Mouse (Mus musculus): Measurements from ENCODE around the gene Baz1a. TPM values are rescaled to one million over a fixed set of nuclear protein-coding genes. Genes with fewer than 3 reads are reported as not detected.
A peak's percentile ranks its signal among the peaks of the same experiment; 100 is the strongest.
"Not testable (repeated sequence)": the region's sequence is repeated elsewhere in the genome, so short reads cannot be mapped to it uniquely, and the experiment has no call there.

Baz1a gene
- total RNA-seq, 1 experiment from 2014 or later, result 145 TPM

DNA sequence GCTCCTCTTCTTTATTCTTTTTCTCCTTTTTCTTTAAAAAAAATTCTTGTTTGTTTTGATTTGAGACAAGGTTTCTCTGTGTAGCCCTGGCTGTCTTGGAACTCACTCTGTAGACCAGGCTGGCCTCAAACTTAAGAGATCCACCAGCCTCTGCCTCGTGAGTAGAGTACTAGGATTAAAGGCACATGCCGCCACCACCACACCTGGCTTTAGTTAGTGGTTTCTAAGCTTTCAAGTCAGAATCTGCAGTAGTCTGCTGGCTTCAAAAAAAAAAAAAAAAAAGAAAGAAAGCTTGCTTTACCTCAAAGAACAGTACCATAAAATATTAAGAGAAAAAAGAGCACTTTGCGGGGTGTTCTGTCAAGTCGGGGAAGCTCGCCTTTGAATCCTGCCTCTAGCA lies 1.3 kb upstream of the Baz1a start:
- ATAC-seq (ENCODE audit: extremely low read depth, insufficient number of reproducible peaks, low FRiP score, poor library complexity, severe bottlenecking), result no peak

DNA sequence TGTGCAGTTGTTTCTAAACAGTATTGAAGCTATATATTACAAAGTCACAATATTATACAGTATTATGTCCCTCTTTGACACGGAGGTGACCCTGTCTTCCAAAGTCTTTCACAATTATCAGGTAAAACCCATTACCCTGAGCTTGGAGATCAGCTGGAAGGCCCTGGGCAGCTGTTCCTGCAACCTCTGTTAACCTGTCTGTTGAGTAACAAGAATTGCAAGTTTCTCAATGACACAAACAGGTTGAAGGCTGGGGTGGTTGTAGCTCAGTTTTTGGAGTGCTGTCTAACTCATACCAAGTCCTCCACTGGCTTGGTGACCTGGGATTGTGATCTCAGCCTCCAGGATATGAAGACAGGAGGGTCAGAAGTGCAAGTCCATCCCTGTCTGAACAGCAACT lies 1.1 kb downstream of the Baz1a start:
- no peak for ATAC-seq (ENCODE audit: extremely low read depth, insufficient number of reproducible peaks, low FRiP score, poor library complexity, severe bottlenecking)

DNA sequence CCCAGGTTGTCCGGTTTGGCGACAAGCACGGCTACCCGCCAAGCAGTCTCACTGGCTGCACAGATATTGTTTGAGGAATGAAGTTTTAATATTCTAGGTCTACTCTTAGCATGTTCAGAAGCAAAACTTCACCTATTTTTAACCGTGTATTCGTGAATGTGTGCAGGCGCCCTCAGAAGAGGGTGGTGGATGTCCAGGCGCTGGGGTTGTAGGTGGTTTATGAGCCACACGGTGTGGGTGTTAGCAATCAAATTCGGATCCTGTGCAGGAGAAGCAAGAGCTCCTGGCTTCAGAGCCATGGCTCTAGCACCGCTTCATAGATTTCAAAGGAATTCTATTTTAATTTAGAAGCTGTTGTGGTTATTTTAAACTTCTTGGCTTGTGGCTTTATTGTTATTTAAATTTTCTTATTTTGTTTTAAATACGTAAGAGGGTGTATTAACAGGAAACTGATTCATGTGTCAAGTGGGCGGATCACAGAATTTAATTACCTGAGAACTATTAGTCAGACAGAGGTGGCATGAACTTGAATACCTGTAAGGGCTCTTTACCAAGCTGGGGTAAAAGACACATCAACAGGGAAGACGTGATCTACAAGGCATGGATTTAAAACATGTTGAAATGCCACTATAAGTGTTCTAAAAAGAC lies 6.7 kb downstream of the Baz1a start:
- ATAC-seq (ENCODE audit: extremely low read depth, insufficient number of reproducible peaks, low FRiP score, poor library complexity, severe bottlenecking), result no peak

DNA sequence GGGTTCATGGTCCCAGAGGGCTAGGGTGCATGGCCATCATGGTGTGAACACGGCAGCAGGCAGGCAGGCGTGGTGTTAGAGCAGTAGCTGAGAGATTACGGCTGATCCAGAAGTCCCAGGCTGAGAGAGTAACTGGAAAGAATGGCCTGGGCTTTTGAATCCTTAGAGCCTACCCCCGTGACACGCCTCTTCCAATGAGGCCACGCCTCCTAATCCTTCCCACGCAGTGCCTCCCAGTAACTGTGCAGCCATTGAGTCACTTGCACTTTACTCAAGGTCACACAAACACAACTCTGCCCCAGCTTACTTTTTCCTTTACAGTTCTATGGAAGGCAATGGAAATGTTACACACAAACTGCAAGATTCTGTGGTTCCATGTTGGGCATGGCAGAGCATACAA lies 8.1 kb downstream of the Baz1a start:
- ATAC-seq (ENCODE audit: extremely low read depth, insufficient number of reproducible peaks, low FRiP score, poor library complexity, severe bottlenecking), result no peak

DNA sequence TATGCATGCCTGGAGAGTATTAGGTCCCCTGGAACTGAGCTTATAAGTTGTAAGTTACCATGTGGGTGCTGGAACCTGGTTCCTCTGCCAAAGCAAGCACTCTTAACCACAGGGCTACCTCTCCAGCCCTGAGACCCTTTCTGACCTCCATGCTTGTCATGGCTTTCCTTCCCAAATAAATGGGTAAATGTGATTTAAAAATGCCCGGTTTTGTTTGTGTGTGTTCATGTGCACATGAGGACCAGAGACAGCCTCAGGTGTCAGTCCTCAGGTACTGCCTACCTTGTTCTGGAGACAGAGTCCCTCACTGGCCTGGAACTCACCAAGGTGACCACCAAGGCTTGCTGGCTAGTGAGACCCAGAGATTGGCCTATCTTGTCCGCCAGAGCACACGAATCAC lies 9.8 kb downstream of the Baz1a start:
- no peak for ATAC-seq (ENCODE audit: extremely low read depth, insufficient number of reproducible peaks, low FRiP score, poor library complexity, severe bottlenecking)

DNA sequence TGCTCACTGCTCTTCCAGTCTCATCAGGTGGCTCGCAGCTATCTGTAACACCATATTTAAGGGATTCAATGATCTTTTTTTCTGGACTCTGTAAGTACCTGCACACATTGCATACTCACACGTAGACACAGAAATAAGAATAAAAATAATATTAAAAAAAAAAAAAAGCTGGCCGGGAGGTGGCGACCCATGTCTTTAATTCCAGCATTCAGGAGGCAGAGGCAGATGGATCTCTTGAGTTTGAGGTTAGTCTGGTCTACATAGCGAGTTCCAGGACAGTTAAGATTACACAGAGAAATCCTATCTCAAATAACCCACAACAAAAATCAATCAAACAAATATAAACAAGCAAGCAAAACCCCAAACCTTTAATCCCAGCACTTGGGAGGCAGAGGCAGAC lies 10.3 kb downstream of the Baz1a start:
- ATAC-seq (ENCODE audit: extremely low read depth, insufficient number of reproducible peaks, low FRiP score, poor library complexity, severe bottlenecking), result no peak

DNA sequence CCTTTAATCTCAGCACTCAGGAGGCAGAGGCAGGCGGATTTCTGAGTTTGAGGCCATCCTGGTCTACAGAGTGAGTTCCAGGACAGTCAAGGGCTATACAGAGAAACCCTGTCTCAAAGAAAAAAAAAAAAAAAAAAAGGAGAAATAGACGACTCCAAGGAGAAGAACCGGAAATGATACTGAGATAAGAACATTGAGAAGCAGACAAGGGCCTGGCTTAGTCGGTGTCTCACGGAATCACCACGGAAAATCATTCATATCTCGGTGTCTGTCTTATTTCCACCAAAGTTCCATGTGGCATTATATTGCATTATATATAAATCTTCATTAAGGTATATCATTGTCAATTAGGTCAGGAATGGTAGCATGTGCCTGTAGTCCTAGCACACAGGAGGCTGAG lies 11.6 kb downstream of the Baz1a start:
- not testable (repeated sequence) for ATAC-seq (ENCODE audit: extremely low read depth, insufficient number of reproducible peaks, low FRiP score, poor library complexity, severe bottlenecking)

DNA sequence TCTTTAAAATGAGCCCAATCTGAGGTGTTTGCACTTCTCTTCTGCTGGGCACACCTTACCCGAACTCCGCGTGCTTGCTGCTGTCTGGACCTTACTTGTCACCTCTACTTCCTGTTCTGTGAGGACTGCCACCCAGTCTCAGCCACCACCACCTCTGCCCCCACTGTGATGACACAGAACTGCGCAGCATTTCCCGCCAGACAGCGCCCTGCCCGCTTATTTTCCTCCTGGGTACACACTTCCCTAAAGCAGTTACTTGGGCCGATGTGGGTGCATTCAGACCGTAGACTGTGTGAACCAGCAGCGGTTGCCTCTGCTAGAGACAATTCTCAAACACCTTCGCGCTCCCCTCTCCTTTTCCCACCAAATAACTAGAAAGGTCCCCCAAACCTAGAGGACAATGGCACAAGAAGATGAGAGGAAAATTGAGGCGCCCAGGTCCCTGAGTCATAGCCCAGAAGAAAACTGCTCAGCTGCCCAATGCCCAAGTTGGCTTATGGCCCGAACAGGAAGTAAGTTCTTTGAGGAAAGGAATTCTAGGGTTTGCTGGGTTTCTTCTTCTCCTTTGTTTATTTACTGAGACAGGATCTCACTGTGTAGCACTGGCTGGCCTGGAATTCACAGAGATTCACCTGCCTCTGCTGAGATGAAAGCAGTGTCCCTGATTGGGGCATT lies 15.0 kb downstream of the Baz1a start:
- ATAC-seq (ENCODE audit: extremely low read depth, insufficient number of reproducible peaks, low FRiP score, poor library complexity, severe bottlenecking), result peak; percentile 97

DNA sequence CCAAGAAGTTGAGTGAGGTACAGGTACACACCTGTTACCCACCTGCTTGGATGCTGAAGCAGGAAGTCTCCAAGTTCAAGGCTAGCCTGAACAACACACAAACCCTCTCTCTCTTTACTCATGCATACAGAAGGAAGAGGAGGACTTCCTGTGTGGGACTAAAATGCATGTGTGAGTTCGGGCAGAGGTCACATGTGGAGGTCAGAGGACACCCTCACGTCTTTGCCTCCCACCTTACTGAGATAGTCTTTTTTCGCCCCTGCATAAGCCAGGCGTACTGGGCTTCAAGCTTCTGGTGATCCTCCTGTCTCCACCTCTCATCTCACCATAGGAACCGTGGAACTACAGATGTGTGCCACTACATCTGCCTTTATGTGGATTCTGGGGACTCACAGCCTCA lies 15.7 kb downstream of the Baz1a start:
- no peak for ATAC-seq (ENCODE audit: extremely low read depth, insufficient number of reproducible peaks, low FRiP score, poor library complexity, severe bottlenecking)

DNA sequence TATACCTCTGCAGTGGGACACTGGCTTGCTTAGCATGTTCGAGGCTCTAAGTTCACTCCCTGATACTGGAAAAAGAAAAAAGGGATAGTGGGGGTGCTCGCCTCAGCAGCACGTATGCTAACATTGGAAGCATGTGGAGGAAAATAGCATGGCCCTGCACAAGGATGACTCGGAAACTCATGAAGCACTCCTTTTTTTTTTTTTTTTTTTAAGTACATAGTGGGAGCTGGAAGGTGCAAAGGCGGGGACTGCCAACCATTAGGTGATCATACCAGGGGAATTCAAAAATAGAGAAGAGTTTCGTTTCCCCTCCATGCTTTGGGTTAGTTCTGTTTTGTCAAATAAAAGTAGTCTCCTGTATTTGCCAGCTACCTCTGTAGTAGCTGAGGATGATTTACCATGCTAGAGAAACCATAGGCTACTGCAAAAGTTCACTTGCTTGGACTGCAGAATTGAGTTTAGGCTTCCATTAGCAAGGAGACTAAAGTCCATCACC lies 17.1 kb downstream of the Baz1a start:
- no peak for ATAC-seq (ENCODE audit: extremely low read depth, insufficient number of reproducible peaks, low FRiP score, poor library complexity, severe bottlenecking)

DNA sequence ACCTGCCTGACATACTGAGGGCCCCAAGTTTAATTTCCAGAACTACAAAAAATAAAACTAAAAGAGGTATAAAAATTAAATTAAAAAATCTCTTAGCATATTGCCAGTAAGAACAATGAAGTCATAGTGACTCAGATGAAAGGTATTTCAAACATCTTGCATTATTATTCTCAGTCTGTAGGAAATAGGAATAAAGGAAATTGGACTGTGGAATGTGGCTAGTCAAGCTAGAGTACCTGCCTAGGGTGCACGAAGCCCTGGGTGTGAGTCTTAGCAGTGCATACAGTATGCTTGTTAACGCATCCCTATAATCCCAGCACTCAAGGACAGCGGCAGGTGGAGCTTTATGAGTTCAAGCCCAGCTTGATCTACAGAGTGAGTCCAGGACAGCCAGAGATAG lies 18.2 kb downstream of the Baz1a start:
- no peak for ATAC-seq (ENCODE audit: extremely low read depth, insufficient number of reproducible peaks, low FRiP score, poor library complexity, severe bottlenecking)

DNA sequence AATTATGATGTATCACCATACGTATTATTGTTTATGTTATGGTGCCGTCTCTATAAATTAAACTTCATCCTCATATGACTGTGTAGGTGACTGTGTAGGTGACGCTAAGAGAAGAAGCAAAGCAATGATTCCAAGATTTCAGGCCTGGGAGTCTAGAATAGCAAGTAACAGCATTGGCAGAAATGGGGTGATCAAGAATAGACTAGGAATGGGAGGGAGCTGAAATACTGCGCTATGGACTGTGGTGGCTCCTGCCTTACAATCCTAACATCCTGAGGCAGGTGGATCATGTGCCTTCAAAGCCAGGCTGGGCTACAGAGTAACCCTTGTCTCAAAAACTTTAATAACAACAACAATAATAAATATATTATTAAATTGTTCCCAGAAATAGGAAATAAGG lies 19.7 kb downstream of the Baz1a start:
- ATAC-seq (ENCODE audit: extremely low read depth, insufficient number of reproducible peaks, low FRiP score, poor library complexity, severe bottlenecking), result no peak

DNA sequence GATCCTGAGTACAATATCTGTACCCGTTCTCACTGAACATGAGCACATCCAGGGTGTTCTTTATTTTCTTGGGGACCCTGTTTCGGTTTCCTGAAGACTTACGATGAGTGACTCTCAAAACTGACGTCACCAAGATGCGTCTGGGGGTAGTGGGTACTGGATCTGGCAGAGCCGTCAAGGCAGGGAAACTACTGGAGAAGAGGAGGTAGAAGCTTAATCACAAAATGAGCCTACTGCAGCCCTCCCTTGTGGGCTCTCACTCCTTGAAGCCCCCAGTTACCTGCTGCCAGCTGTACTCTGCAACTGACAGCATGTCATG lies 20.1 kb downstream of the Baz1a start:
- ATAC-seq (ENCODE audit: extremely low read depth, insufficient number of reproducible peaks, low FRiP score, poor library complexity, severe bottlenecking), result no peak

DNA sequence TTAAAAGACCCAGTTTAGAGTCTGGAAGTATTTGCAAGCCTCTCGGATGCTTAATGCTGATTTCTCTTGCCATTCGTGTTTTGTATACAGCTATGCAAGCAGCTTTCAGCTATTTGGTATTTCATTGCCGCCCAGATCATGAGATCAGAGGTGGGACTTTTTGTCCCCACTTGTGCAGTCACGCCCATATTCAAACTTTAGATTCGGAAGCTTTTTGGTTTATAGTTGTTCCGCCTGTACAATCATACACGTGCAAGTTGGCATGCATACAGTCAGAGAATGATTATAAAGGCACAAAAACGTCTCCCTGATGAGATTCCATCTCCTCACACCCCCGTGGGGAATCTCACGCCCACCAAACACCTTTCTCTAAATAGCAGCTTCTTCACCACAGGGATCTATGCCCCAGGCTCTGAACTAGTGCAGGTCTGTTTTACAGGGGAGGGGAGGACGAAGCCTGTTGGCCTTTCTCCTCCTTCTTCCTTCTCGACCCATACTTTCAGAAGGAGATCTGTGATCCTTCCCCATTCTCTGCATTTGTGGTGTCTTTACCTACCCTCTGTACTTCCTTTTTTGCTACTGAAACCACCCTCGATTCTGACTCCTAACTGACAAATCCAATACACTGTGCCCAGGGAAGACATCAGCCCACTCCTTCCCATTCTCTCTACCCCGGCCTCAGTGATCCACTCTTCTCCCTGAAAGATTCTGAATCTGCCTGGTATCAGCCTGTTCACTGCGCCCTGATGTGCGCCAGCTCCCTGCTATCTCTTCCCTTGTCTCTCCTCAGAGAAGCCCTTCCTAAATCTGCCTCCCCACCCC lies 20.7 kb downstream of the Baz1a start:
- peak; percentile 59 for ATAC-seq (ENCODE audit: extremely low read depth, insufficient number of reproducible peaks, low FRiP score, poor library complexity, severe bottlenecking)

DNA sequence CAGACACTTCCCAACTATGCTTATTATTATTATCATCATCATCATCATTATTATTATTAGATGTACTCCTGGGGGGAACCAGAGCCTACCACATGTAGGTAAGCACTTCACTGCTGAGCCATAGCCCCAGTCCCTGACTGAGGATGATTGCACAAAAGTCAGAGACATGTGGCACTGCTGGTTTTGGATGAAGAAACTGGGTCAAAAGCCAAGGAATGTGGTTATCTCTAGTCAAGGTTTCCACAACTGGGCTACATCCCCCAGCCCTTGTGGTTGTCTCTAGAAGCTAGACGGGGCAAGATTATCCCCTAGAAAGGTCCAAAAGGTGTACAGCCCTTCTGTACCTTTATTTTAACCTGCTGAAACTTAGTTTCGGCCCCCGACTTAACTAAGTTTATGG lies 21.3 kb downstream of the Baz1a start:
- ATAC-seq (ENCODE audit: extremely low read depth, insufficient number of reproducible peaks, low FRiP score, poor library complexity, severe bottlenecking), result no peak

DNA sequence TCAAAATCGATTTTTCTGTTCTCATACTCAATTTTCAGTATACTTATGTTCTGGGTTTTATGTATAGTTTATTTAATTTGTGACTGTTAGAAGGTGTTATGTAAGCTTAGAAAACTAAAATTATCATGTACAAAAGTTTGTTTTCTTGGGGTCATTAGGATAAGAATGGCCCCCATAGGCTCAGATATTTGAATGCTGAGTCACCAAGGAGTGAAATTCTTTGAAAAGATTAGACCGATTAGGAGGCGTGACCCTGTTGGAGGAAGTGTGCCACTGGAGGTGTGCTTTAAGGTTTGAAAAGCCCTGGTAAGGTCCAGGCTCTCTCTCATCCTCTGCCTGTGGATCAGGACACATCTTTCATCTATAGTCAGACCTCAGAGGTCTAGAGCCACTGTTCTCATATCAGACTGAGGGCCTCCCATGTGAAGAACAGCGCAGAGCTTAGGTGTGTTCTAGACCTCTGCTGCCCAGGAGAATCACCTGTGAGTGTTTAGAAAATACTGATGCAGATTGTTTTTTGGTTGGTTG lies 25.8 kb downstream of the Baz1a start:
- ATAC-seq (ENCODE audit: extremely low read depth, insufficient number of reproducible peaks, low FRiP score, poor library complexity, severe bottlenecking), result no peak

DNA sequence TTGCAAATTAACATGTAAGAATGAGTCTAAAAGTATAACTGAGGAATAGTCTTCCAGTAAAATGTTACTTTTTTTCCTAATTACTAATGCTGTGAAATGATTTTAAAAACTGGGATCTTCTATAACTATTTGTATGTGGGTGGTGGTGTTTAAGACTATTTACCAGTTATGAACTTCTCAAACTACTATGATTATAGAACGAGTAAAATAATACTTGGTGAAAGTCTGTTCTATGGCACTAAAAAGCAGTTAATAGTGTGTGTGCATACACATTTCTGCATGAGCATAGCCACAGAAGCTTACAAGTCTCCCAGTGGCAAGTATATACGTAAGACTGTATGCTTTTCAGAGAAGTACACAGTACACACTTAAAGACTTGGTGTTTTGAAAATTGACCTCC lies 27.0 kb downstream of the Baz1a start:
- no peak for ATAC-seq (ENCODE audit: extremely low read depth, insufficient number of reproducible peaks, low FRiP score, poor library complexity, severe bottlenecking)

DNA sequence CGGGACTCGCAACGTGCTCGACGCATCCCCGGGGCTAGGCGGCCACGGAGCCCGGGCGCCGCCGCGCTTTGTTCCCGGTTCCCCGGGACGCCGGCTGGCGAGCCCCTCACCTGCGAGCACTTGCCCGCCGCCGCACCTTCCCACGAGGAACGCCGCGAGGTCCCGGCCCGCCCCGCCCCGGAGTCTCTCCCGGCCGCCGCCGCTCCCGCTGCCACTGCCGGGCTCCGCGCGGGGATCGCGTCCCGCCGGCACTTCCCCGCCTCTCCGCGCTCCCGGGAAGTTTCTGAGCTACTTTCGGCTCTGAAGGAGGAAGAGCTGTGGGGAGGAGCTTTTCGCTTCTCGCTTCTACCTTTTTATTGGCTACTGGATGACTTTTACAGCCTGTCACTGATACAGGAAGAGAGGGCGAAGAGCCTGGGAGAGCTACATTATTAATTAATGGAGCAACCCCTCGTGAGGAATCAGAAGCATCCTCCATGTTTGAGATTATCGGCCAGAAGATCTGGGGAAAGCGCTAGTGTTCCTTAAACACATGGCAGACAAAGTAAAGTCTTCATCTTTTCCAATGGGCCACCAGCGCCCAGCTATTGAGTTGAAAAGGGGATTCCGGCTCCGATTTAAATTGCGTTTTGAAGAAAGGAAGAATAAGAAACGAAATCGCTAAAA lies 28.0 kb downstream of the Baz1a start, which contains the start of gene Gm20403:
TSS of gene Gm20403 (minus strand) at position 478 of the 666 bp plus-strand sequence.
- ATAC-seq (ENCODE audit: extremely low read depth, insufficient number of reproducible peaks, low FRiP score, poor library complexity, severe bottlenecking), result peak; percentile 59
